Mouse (Mus musculus): ENCODE measurements around the gene Olfr167. TPM values are rescaled to one million over a fixed set of nuclear protein-coding genes. Genes with fewer than 3 reads are reported as not detected.

Gene Olfr167
- not detected for polyA plus RNA-seq (2014; fragmentation: Illumina TruSeq; extraction: RNeasy Lipid Tissue Mini Kit (QIAGEN cat#74804); ENCODE audit: low read depth, low replicate concordance)

DNA sequence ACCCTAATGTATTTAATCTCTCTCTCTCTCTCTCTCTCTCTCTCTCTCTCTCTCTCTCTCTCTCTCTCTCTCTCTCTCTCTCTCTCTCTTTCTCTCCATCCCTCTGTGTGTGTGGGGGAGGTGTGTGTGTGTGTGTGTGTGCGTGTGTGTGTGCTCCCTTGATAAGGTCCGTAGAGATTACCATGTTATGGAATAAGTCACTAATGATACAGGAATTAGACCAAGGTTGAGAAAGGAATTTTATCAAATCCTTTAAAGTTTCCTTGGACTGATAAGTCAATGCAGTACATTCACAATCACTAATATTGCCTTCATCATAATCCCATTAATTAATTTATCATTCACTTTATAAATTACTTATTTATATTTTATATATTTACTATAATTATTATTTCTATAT lies at the start of gene Olfr167:
Gene Olfr167 (minus strand): TSS at position 101 of the 400 bp plus-strand sequence.

DNA sequence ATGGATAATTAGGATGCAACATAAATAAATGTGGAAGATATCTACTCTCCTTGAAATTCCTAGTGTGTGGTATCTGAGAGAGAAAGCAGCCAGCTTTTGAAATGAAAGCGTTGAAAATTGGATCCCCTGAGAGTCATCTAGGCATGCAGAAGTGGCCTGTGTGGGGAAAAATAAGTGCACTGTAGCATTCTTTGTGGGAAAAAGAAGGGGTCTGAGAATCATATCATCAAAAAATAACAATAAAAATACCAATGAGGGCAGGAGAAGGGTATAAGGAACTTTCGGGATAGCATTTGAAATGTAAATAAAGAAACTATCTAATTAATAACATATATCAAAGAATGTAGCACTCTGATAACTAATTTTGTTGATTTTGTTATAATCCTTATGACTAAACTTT lies 49.6 kb upstream of the Olfr167 start, which contains the start of gene Olfr169:
Gene Olfr169 (minus strand): TSS at position 101 of the 400 bp plus-strand sequence.

DNA sequence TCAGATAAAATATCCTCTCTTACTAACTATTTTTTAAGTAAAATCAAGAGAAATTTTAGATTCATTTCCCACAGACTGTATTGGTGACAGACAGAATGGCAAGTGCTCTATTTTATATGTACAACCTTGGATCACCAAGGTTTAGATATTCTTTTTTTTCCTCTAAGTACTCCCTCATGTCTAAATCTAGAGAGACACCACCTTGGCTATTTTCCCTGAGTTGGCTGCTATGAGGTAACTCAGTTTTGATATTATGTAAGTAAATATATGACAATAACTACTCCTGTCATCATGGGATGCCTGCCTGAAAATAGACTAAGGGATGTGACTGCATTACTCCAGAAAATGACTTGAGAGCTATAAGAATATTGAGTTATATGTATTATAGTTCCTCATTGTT lies 13.4 kb upstream of the Olfr167 start, which contains the start of gene Olfr168:
Gene Olfr168 (minus strand): TSS at position 101 of the 400 bp plus-strand sequence.

DNA sequence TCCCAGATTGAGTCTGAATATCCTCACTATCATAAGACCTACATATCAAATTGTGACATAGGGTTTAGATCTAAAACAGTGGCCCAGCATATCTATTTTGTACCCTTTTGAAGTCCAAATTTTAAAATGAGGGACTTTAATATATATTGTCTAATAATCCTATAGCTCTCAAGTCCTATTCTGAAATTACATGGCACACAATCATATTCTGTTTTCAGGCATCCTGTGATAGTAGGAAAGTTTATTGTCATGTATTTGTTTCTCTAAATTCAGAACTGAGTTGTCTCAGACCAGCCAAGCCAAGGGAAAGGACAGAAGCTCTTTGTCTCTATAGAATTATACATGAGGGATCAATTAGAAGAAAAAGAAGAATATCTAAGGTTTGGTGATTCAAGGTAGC lies 38.7 kb downstream of the Olfr167 start, which contains the start of gene Olfr166:
Gene Olfr166 (plus strand): TSS at position 301 of the 400 bp plus-strand sequence.

Other genes starting within 250 kb of the Olfr167 start
- gene Olfr164, start 208.2 kb downstream of the Olfr167 start, polyA plus RNA-seq (2014; fragmentation: Illumina TruSeq; extraction: RNeasy Lipid Tissue Mini Kit (QIAGEN cat#74804); ENCODE audit: low read depth, low replicate concordance): not detected
- gene Olfr165, start 99.1 kb downstream of the Olfr167 start, polyA plus RNA-seq (2014; fragmentation: Illumina TruSeq; extraction: RNeasy Lipid Tissue Mini Kit (QIAGEN cat#74804); ENCODE audit: low read depth, low replicate concordance): not detected
- gene Olfr166, start 38.6 kb downstream of the Olfr167 start, polyA plus RNA-seq (2014; fragmentation: Illumina TruSeq; extraction: RNeasy Lipid Tissue Mini Kit (QIAGEN cat#74804); ENCODE audit: low read depth, low replicate concordance): not detected
- gene Olfr168, start 13.3 kb upstream of the Olfr167 start, polyA plus RNA-seq (2014; fragmentation: Illumina TruSeq; extraction: RNeasy Lipid Tissue Mini Kit (QIAGEN cat#74804); ENCODE audit: low read depth, low replicate concordance): not detected
- not detected for gene Olfr169, start 49.5 kb upstream of the Olfr167 start, polyA plus RNA-seq (2014; fragmentation: Illumina TruSeq; extraction: RNeasy Lipid Tissue Mini Kit (QIAGEN cat#74804); ENCODE audit: low read depth, low replicate concordance)
- not detected for gene Olfr170, start 89.6 kb upstream of the Olfr167 start, polyA plus RNA-seq (2014; fragmentation: Illumina TruSeq; extraction: RNeasy Lipid Tissue Mini Kit (QIAGEN cat#74804); ENCODE audit: low read depth, low replicate concordance)
- gene Olfr171, start 107.7 kb upstream of the Olfr167 start, polyA plus RNA-seq (2014; fragmentation: Illumina TruSeq; extraction: RNeasy Lipid Tissue Mini Kit (QIAGEN cat#74804); ENCODE audit: low read depth, low replicate concordance): not detected
- gene Lamp3, start 184.1 kb upstream of the Olfr167 start, polyA plus RNA-seq (2014; fragmentation: Illumina TruSeq; extraction: RNeasy Lipid Tissue Mini Kit (QIAGEN cat#74804); ENCODE audit: low read depth, low replicate concordance): not detected
- gene B3gnt5, start 237.9 kb upstream of the Olfr167 start, polyA plus RNA-seq (2014; fragmentation: Illumina TruSeq; extraction: RNeasy Lipid Tissue Mini Kit (QIAGEN cat#74804); ENCODE audit: low read depth, low replicate concordance): 0.40 TPM